Mouse (Mus musculus) urinary bladder, postnatal 10 days (tissue): ENCODE results near the gene Fan1.

Source experiments
- DNase-seq: peaks from one replicate; pipeline ENCODE4 v3.0.0; 2022; ENCODE audit warnings: low spot score

The Fan1 gene

DNA sequence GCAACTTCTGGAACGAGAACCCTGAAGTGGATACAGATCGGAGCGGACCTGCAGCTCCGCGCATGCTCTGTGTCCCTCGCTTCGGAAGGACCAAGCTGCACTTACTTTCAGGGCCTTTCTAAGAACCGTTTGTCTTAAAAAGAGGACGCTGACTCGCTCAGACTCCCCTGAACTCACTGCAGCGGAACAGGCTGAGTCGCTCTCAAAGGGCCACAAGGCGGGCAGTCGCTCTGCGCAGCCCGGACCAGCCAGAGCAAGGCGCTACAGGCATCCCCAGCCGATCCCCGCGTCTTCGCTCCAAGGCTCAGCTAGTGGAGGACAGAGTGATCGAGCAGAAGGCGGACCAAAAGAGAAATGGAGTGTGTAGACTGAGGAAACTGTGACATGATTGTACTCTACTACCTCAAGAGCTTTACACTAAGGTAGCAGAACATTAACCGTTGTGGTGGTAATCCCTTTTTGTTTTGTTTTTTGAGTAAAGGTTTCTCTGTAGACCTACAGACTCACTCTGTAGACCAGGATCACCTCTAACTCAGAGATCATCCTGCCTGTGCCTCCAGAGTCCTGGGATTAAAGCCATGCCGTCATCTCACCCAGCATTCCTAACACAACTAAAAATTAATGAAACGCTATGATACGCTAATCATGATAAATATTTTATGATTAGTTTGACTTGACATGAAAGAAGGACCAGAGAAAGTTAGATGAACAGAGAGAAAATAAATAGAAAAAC is at the start of gene Fan1:
Fan1 (minus strand) TSS at position 266 of the 733 bp plus-strand sequence.
- peak; percentile 35 for DNase-seq

DNA sequence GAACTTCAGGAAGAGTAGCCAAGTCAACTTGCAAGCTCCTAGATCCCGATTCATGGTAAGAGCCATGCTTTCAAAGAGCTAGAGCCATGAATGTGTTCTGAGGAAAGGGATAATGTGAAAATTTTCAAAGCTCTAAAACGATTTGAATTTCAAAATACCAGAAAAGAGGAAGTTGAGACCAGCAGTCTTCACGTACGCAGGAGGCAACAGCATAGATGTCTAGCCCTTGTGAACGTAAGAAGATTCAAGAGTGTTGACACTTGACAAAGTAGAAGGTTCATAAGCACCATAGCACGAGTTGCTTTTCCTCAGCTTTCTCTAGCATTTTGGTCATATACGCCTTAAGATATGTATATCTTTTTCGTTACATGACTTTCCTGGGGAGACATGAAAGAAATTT is 30.1 kb upstream of the Fan1 start:
- no peak for DNase-seq

DNA sequence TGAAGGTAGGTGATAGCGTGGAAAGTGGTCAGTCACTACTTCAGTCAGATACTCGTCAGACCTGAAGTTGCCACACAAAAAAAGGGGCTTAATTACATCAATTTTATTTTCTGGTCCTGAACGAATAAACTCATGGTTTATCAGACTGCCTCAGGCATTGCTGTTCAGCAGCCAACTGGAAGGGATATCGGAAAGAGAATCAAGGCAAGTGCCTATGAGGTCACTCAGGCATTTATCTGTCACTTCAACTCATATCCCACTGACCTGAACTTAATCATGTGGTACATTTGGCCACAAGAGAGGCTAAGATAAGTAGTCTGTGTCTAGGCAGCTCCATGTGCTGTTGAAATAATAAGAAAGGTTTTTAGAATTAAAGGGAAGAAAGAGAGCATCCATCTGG is 28.6 kb upstream of the Fan1 start:
- no peak for DNase-seq

DNA sequence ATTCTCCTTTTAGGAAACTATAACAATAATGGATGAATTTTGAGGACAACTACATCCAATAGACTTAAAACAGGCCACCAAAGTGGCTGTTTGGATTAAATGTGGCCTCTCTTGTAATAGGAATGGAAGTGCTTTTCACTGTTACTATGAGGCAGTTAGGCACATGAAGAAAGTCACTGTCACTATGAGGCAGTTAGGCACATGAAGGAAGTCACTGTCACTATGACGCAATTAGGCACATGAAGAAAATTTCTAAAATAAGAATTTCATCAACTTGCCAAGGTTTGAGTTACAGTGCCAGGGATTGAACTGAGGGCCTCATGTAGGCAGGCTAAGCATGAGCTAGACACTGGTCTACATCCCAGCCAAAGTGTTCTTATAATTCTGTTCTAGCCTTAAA is 26.8 kb upstream of the Fan1 start:
- DNase-seq = no peak

DNA sequence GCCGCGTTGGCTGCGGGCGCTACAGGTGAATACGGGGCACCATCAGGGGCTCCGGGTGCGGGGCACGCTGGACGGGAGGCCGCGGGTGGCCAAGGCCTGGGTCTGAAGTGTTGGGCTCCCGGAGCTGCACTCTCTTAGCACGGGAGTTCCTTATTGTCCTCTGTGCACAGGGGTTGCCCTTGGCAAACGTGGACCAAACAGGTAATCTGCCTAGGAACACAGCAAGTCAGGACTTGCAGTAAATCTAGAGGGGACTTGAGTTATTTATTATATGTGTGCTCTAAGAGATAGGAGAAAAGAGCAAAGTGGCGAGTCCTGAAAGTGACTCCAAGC is 18.9 kb upstream of the Fan1 start:
- DNase-seq = no peak

DNA sequence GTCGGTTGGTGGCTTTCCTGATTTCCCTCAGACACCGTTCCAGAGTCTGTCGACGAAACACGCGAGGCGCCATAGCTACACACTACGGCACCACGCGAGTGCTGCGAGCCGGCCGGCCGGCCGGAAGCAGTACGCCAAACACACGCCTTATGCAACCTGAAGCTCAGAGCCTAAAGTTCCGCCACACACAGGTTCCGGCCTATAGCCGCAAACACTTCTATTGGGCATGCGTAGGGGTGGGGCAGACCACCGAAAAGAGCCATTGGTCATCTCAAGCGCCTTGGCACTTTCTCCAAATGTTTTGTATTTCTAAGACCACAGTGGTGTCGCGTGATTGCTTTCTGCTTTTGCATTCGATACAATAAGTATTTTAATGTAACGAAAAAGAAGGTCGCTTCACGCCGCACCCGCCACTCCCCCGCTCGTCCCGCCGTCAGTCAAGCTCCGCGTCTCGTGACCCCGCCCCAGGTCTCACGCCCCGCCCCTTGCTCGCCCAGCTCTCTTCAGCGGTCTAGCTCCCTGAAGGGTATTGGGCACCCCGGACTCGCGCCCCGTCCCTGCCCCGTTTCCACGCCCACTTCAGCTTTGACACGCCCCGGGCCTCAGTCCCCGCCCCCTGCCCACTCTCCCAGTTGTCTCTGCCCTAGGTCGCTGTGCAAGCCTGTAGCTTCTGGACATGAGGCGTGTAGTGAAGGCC is 18.4 kb upstream of the Fan1 start, which contains the start of the genes Mphosph10 and Mcee:
Mphosph10 (minus strand) TSS at position 147 of the 697 bp plus-strand sequence.
Mcee (plus strand) TSS at position 486 of the 697 bp plus-strand sequence.
- peak; percentile 92 for DNase-seq

DNA sequence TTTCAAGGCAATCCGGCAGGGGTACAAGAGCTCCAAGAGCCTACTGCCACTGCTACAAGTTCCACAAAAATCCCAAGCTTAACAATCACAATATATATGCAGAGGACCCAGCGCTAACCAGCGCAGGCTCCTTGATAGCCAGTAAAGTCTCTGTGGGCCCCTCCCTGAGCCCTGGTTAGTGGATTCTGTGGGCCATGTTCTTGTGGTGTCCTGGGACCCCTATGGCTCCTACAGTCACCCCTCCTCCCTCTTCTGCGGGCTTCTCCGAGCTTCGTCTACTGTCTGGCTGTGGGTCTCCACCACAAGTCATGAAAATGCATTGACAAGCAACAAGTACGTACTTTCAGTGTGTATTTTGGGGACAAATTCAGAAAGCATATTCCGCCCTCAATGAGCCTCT is 17.6 kb upstream of the Fan1 start:
- DNase-seq = no peak

DNA sequence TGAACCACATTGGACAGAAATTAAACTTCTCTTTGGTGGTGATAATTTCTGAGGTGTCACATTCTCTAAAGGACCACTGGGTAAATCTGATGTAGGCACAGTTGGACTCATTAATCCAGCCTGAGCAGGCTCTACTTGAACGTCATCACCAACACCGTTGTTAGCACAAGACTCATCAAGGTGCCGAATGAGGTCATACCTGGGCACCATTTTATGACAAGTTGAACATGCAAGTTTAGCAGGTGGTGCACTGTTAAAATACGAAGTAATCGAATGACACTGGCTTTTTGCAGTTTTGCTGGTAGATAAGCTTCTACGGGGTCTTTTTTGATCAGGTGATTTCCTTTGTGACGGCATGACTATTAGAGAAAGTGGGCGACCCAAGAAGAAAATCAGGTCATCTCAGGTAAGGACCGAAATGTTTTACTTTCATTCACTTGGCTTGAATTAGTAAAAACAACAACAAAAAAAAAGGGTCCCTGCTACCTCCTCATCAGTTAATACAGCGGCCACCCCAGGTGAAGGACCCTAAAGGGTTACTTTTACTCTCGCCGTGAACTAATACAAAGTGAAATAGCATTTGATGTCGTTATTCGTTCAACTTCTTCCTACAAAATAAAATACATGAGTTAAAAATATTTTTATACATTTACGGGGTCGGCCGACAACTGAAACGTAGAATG is 607 bp downstream of the Fan1 start:
- DNase-seq = no peak

DNA sequence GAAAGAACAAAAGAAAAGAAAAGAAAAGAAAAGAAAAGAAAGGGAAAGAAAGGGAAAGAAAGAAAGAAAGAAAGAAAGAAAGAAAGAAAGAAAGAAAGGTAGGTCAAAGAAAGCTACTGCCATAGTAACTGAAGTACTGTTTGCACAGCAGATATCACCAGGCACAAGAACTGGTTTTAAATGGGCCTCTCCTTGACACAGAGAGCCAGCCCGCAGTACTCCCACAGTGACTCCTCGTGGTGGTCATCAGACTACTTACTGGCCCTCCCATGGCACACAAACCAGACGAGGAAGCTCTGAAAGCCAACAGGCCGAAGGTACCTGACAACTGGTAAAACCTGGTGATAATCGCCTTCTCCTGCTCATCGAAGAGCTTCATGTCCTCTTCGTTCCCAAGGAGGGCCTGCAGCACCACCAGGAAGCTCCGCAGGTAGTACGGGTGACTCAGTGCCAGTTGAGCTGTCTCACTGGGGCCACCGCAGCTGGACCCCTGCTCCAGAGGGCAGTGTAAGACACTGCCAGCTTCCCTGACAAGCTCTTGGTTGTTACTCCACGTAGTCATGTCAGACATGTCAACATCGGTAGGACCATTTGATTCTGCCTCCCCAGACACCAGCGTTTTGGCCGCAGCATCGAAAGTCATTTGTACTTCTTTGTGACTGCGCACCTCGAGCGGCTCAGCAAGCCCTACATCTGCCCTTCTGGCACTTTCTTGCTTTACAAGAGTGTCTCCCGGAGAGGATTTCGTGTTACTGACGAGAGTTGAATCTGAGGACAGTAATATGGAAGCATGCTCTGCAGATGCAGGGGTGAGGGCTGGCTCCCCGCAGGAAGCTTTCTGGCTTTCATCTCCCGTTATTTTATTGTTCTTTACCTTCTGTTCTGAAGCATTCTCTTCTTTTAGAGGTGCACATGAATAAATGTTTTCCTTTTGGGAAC is 1.7 kb downstream of the Fan1 start:
- no peak for DNase-seq

DNA sequence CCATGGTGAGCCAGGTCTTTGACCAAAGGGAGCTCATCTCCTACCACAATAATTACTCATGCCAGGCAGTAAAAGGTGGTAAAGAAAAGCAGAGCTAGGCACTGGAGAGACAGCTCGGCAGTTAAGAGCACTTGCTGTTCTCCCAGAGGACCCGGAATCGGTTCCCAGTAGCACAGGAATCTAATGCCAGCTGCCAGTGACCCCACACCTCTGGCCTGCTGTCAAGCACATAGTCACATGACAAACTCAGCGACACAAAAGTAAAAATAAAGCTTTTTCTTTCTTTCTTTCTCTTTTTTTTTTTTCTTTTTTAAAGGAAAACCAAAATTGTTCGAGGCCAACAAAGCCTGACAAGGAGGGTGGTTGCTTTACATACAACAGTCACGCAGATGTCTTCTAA is 4.1 kb downstream of the Fan1 start:
- no peak for DNase-seq

DNA sequence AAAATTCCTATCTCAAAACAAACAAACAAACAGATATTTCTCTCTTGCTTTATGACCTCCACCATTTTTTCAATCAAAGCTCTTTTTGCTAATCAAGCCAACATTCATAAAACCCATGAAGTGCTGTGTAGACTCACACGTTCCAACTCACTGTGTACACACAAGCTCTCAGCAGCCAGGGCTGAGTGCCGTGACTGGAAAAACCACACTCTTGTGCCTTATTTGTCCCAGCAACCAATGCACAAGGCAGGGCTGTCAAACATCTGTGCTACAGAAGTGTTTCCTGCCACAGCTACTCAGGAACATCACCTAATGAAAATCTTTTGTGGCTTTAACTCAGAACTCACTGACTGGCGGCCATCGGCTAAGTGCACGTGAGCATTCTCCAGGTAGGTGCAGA is 8.0 kb downstream of the Fan1 start:
- no peak for DNase-seq

DNA sequence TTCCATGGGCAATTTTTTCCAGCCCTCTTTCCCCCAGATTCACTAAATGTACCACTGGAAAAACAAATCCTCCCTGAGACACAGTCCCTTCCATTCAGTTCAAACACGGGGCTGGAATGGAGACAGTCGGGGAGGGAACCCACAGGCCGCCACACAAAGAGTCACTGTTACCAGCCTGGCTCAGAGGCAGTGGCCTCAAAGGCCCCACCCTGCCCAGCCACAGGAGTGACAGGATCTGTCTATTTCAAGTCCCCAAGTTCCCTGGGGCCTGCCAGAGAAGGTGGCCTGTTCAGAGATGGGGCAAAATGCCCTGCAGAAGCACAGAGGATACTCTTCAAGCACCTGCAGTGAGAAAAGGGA is 13.3 kb downstream of the Fan1 start:
- no peak for DNase-seq

DNA sequence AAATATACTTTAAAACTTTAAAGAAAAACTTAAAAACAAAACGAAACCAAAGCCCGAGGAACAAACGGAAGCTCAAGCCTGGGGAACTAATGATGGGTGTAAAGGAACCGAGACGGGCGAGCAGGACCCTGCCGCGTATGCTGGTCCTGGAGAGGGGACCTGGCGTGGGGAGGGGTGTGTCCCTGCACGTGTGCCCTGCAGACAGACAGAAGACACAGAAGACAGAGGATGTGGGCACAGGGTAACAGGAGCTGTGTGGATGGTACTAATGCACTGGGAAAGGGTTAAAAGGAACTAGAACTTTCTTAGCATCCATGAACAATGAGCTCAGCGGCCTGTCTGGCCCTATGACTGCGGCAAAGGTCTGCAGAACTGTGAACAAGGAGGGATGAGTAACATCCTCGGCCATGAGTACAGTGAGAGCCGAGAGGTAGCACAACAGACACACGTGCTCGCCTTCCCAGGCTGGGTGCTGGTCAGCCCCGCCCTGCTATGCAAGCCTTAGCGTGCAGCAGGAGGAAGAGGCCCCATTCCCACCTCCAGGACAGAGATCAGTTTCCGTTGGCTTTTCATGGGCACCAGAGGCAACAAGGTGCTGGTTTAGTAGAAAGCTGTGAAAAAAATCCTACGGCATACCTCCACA is 13.8 kb downstream of the Fan1 start:
- DNase-seq = no peak

DNA sequence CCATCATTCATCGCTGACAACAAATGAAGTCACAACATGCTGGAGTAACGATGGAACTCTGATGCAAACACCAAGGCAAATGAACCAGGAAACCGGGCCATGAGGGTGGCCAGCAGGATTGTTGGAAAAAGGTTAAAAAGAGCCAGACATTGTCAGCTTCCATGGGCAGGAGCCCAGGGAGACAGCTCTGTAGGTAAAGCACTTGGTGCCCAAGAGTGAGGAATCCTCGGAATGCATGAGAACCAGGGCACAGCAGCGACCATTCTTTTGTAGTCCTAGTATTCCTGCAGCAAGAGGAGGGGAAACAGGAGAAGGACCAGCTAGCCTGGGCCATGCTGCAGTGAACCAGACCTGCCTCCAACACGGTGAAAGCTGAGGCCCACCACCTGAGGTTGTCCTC is 15.2 kb downstream of the Fan1 start:
- no peak for DNase-seq

DNA sequence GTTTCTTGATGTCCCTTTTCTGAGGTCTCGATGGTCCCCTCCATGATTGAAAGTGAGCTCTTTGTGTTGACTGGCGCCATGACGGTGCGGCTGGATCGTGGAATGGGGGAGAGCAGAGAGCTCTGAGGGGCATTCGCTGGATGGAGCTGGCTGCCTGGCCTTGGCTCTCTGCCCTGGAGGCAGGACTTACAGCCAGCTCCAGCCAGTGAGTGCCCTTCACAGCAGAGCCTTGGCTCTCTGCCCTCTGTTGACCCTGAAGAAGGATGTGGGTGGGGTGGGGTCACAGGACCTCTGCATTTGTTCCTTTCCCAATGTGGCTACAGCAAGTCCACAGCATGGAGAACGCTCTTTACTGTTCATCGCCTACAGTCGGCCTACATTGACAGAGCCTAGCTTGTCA is 16.5 kb downstream of the Fan1 start:
- DNase-seq = no peak

DNA sequence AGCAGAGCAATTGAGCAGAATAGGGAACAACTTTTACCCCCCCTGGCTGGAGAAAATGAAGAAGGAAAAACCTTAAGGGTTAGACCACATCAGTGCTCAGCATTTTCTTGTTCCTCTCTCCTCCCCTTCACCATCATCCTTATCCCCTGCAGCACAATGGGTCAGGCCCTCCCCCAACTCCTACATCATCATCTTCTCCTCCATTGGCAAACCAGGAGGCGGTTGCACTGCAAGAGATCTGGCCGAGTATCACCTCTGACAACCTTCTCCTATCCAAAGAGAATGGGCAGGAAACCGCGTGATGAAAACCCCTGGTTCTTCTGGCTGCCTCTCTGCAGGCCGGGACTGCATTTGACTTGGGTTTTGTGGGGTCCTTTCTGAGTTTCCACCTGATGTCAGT is 17.2 kb downstream of the Fan1 start:
- no peak for DNase-seq

DNA sequence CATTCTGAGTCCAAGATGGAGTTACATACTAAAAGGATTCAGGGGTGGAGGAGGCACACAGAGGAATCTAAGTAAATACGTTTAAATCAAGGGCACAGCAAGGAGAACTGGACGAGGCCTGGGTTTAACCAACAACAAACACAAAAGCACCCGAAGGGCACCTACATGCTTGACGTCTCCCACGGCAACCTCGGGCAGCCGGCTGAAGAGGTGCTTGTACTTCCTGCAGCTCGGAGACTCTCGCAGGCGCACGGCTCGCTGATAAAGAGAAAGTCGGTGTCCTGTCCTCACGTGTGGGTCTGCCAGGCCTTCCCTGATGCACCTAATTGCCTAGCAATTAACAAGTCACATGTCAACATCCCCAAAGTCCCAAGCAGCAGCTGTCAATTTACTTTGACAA is 19.7 kb downstream of the Fan1 start:
- no peak for DNase-seq

DNA sequence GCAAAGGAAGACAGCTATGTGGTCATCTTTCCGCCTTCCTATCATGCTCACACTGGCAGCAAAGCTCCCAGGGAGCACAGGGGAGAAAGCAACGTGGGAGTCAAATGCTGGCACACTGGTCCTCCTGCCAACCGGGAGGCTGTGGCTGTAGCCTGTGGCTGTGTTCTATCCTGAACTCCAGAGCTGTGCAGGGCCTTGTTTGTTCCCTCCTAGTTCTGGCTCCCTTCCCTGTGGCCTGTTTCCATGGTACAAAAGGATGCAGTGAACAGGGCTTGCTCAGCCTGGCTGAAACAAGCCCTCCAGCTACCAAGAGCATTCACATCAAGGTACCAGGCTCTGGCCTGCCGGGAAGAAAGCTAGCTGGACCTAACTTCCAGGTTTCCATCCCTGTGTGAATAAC is 22.8 kb downstream of the Fan1 start:
- no peak for DNase-seq

DNA sequence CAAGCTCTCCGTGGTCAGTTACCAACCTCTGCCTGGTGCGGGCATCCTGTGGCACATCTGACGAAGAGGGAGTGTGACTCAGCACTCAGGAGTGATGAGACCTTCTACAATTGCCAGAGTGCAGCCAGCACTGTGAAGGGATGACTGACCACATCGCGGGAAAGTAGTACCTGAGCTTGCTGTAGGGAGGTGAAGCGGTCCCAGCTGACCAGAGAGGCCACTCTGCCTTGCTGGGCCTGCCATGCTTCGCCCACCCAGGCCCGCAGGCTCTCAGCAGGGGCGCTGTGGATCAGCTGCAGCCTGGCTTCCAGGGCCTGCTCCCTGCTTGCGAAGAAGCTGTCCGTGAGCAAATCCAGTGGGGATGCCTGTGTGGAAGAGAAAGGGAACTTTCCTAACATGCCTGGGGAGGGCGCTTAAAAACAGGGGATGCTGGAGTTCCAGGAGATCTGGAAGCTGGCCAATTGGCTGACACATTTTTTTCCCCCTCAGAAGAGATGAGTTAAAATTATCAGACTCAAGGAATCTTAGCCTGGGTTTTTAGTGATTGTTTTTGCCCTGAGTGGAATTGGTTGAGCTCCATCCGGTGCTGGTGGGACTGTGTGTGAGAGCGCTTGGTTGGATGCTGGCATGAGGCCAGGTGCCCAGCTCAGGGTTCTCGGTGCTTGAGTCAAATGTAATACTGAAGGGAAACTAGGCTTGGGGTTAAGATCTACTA is 24.6 kb downstream of the Fan1 start:
- DNase-seq = no peak

DNA sequence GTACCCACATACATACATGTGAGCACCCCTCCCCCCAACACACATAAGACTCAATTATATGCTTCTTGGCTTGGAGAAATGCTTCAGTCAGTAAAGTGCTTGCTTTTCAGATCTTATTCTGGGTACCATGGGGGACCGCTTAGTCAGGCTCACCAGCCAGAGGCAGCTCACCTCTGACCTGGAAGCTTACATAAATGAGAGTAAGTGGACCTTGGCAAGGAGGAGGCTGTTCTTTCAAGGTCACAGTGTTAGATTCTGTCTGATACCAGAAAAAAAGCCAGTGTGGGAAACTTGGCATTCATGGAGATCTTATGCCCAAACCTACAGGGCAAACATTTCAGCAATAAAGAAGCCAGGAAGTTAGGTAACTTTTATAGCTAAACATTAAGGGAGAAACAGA is 26.1 kb downstream of the Fan1 start:
- DNase-seq = no peak

DNA sequence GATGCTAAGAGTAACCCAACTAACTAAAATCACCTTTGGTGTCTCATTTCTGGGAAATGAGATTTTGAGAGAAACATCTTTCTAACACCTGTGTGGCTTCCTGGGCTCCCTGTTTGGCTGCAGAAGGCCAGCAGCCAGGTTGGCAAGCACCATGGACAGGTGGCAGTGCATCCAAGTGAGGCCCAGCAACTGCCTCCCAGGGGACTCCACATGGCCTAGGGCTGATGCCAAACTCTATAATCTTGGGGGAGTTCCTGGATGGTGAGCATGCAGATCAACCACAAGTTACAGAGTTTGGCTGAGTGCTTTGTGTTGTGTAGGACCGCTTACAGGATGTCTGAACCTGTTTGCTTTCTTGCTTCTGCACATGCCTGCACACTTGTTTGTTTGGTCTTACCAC is 41.2 kb downstream of the Fan1 start:
- no peak for DNase-seq
